Mouse (Mus musculus) lung, embryonic 14.5 days (tissue): ENCODE results near the gene Map2k3. TPM values are rescaled to one million over a fixed set of nuclear protein-coding genes. Genes with fewer than 3 reads are reported as not detected.
A peak's percentile ranks its signal among the peaks of the same experiment; 100 is the strongest.

Source experiments
- ATAC-seq: fragments of 200-750 bp; cut with Nextera tagmentation; 2 replicates; pipeline ENCODE4 v1.8.0; 2017; ENCODE audit warnings: mild to moderate bottlenecking, moderate TSS enrichment, moderate library complexity; ENCODE audit not compliant: insufficient read depth
- DNase-seq: peaks from one replicate; pipeline ENCODE4 v3.0.0-alpha.2; 2015
- H3K27ac ChIP-seq: fragments of 300-500 bp; sonication (generic); 2 replicates; pipeline ENCODE4 v1.5.1; 2014; ENCODE audit warnings: low read depth, mild to moderate bottlenecking, moderate library complexity
- H3K27me3 ChIP-seq: fragments of 300-500 bp; sonication (generic); 2 replicates; pipeline ENCODE4 v1.6.1; 2014; ENCODE audit warnings: low read length, control low read depth; ENCODE audit not compliant: insufficient read depth
- H3K36me3 ChIP-seq: fragments of 300-500 bp; sonication (generic); 2 replicates; pipeline ENCODE4 v1.6.1; 2014; ENCODE audit warnings: control low read depth; ENCODE audit not compliant: insufficient read depth
- H3K4me1 ChIP-seq: fragments of 300-500 bp; sonication (generic); 2 replicates; pipeline ENCODE4 v1.6.1; 2014; ENCODE audit warnings: antibody characterized with exemption, control low read depth; ENCODE audit not compliant: insufficient read depth
- H3K4me2 ChIP-seq: fragments of 300-500 bp; sonication (generic); 2 replicates; pipeline ENCODE4 v1.6.1; 2014; ENCODE audit warnings: mild to moderate bottlenecking
- H3K4me3 ChIP-seq: fragments of 300-500 bp; sonication (generic); 2 replicates; pipeline ENCODE4 v1.5.1; 2014; ENCODE audit warnings: low read depth, low read length
- H3K9ac ChIP-seq: fragments of 300-500 bp; sonication (generic); 2 replicates; pipeline ENCODE4 v1.6.1; 2014
- H3K9me3 ChIP-seq: fragments of 300-500 bp; sonication (generic); 2 replicates; pipeline ENCODE4 v1.6.1; 2016; ENCODE audit warnings: low read depth, low read length, control low read depth
- CTCF ChIP-seq: IDR thresholded peaks from 2 replicates; pipeline ENCODE4 v1.5.1; 2016; ENCODE audit warnings: antibody characterized with exemption, low read depth
- WGBS: fragments of 180-500 bp; shearing (Covaris S2); extraction: QIAGEN DNeasy Blood & Tissue Kit; methylation state at CpG from one replicate; pipeline ENCODE4 v1.1.7; 2014; 5-methylcytosine and 5-hydroxymethylcytosine counted together
- polyA plus RNA-seq: library from polyadenylated mRNA; unstranded; fragments of >200 nt; fragmentation: Nextera tagmentation; extraction: Ambion mirVana; gene quantifications from 2 replicates; pipeline ENCODE4 v1.2.1, GENCODE M21; 2014

Map2k3 gene
- polyA plus RNA-seq, 1 experiment from 2014 or later = 102 TPM

GRCm38 (mm10) chr11:60913301-60914196 is 18.3 kb upstream of the Map2k3 start:
- H3K4me3 ChIP-seq = peak overlapping the region; percentile 87
- peak; percentile 90 for ATAC-seq
- no peak for TF ChIP-seq CTCF
- peak; percentile 97 for DNase-seq
- H3K9ac ChIP-seq = peak overlapping the region; percentile 79
- peak overlapping the region; percentile 91 for H3K4me2 ChIP-seq
- no peaks in the 10 kb centered on the region for H3K9me3 ChIP-seq
- H3K27me3 ChIP-seq = no peaks in the 10 kb centered on the region
- H3K4me1 ChIP-seq = peaks cover 11% of the 10 kb centered on the region
- under 1% methylated on average over 86 of the region's 86 CpGs for WGBS
- no peaks in the 10 kb centered on the region for H3K36me3 ChIP-seq
- peak overlapping the region; percentile 52 for H3K27ac ChIP-seq

- H3K4me1 ChIP-seq = peaks cover 11% of the 10 kb centered on the region
- peak within 1 kb of the TSS; percentile 87 for H3K4me3 ChIP-seq
- no peaks in the 10 kb centered on the region for H3K9me3 ChIP-seq
- TF ChIP-seq CTCF = no peak
- no peaks in the 10 kb centered on the region for H3K27me3 ChIP-seq
- H3K36me3 ChIP-seq = no peaks in the 10 kb centered on the region
- 24% methylated on average over 7 of the region's 7 CpGs for WGBS
- peak within 1 kb of the TSS; percentile 91 for H3K4me2 ChIP-seq
- peak within 1 kb of the TSS; percentile 52 for H3K27ac ChIP-seq
- no peak for DNase-seq
- no peak for ATAC-seq
- H3K9ac ChIP-seq = peak within 1 kb of the TSS; percentile 79
Observed at GRCm38 (mm10) chr11:60914491-60914890, 17.3 kb upstream of the Map2k3 start, which contains the start of gene Natd1. Gene Natd1 (minus strand): TSS chr11:60914750.

GRCm38 (mm10) chr11:60915201-60915600 is 16.6 kb upstream of the Map2k3 start:
- Histone ChIP-seq H3K4me3 (no peak overlapping the region), H3K27ac (no peak overlapping the region), H3K9me3 (no peaks in the 10 kb centered on the region), H3K4me1 (peaks cover 11% of the 10 kb centered on the region), H3K36me3 (no peaks in the 10 kb centered on the region), H3K9ac (no peak overlapping the region), H3K4me2 (no peak overlapping the region), H3K27me3 (no peaks in the 10 kb centered on the region)
- WGBS = 47% methylated on average over 4 of the region's 4 CpGs
- no peak for TF ChIP-seq CTCF
- no peak for DNase-seq
- ATAC-seq = no peak

GRCm38 (mm10) chr11:60920021-60920420 is 11.8 kb upstream of the Map2k3 start:
- no peak for ATAC-seq
- H3K36me3 ChIP-seq = no peaks in the 10 kb centered on the region
- peaks cover 4% of the 10 kb centered on the region; the same call in 1 of the 2 replicates for H3K4me1 ChIP-seq

GRCm38 (mm10) chr11:60922195-60922594 is 9.6 kb upstream of the Map2k3 start:
- Histone ChIP-seq H3K36me3 (no peaks in the 10 kb centered on the region), H3K9me3 (no peaks in the 10 kb centered on the region), H3K4me2 (no peak overlapping the region), H3K27ac (no peak overlapping the region), H3K4me1 (no peaks in the 10 kb centered on the region; the same call in 1 of the 2 replicates), H3K4me3 (no peak overlapping the region), H3K9ac (no peak overlapping the region), H3K27me3 (no peaks in the 10 kb centered on the region)
- no peak for DNase-seq
- 68% methylated on average over 1 of the region's 1 CpGs for WGBS
- no peak for TF ChIP-seq CTCF
- ATAC-seq = no peak

More at GRCm38 (mm10) chr11:60920021-60920420, 11.8 kb upstream of the Map2k3 start:
- WGBS = 65% methylated on average over 2 of the region's 2 CpGs
- Histone ChIP-seq H3K4me3 (no peak overlapping the region), H3K27ac (no peak overlapping the region), H3K27me3 (no peaks in the 10 kb centered on the region), H3K9ac (no peak overlapping the region), H3K4me2 (no peak overlapping the region), H3K9me3 (no peaks in the 10 kb centered on the region)
- DNase-seq = no peak
- no peak for TF ChIP-seq CTCF

- H3K9ac ChIP-seq = no peak overlapping the region
- no peak for ATAC-seq
- no peak for TF ChIP-seq CTCF
- H3K9me3 ChIP-seq = no peaks in the 10 kb centered on the region
- no peak overlapping the region for H3K27ac ChIP-seq
- H3K4me2 ChIP-seq = no peak overlapping the region
- 72% methylated on average over 5 of the region's 5 CpGs for WGBS
- H3K27me3 ChIP-seq = no peaks in the 10 kb centered on the region
- no peaks in the 10 kb centered on the region; the same call in 1 of the 2 replicates for H3K4me1 ChIP-seq
- no peak overlapping the region for H3K4me3 ChIP-seq
- H3K36me3 ChIP-seq = no peaks in the 10 kb centered on the region
- no peak for DNase-seq
Observed at GRCm38 (mm10) chr11:60922964-60923363, 8.9 kb upstream of the Map2k3 start.

- no peak for TF ChIP-seq CTCF
- Histone ChIP-seq H3K4me3 (no peak overlapping the region), H3K27me3 (no peaks in the 10 kb centered on the region), H3K4me1 (no peaks in the 10 kb centered on the region; the same call in 1 of the 2 replicates), H3K4me2 (no peak overlapping the region), H3K9ac (no peak overlapping the region), H3K27ac (no peak overlapping the region), H3K36me3 (no peaks in the 10 kb centered on the region), H3K9me3 (no peaks in the 10 kb centered on the region)
- DNase-seq (no peak), ATAC-seq (no peak)
- WGBS = 43% methylated on average over 6 of the region's 6 CpGs
Observed at GRCm38 (mm10) chr11:60924498-60924897, 7.3 kb upstream of the Map2k3 start.
